Mouse (Mus musculus) midbrain, embryonic 16.5 days (tissue): Measurements from ENCODE around the gene Nedd8. TPM values are rescaled to one million over a fixed set of nuclear protein-coding genes. Genes with fewer than 3 reads are reported as not detected.
A peak's percentile ranks its signal among the peaks of the same experiment; 100 is the strongest.

ENCODE experiments used
- ATAC-seq: fragments of 200-750 bp; cut with Nextera tagmentation; 2 replicates; pipeline ENCODE4 v1.8.0; 2017; ENCODE audit warnings: moderate TSS enrichment
- H3K27ac ChIP-seq: fragments of 300-500 bp; sonication (generic); 2 replicates; pipeline ENCODE4 v1.5.1; 2014; ENCODE audit warnings: mild to moderate bottlenecking, low read length, mixed read lengths
- H3K27me3 ChIP-seq: fragments of 300-500 bp; sonication (generic); 2 replicates; pipeline ENCODE4 v1.6.1; 2014; ENCODE audit warnings: low read depth, low read length, mixed read lengths; ENCODE audit not compliant: control insufficient read depth, insufficient read depth
- H3K36me3 ChIP-seq: fragments of 300-500 bp; sonication (generic); 2 replicates; pipeline ENCODE4 v1.6.1; 2014; ENCODE audit warnings: mild to moderate bottlenecking, low read length, moderate library complexity, mixed read lengths; ENCODE audit not compliant: control insufficient read depth, insufficient read depth
- H3K4me1 ChIP-seq: fragments of 300-500 bp; sonication (generic); 2 replicates; pipeline ENCODE4 v1.6.1; 2014; ENCODE audit warnings: mild to moderate bottlenecking, low read length, mixed read lengths; ENCODE audit not compliant: control insufficient read depth, insufficient read depth
- H3K4me2 ChIP-seq: fragments of 300-500 bp; sonication (generic); 2 replicates; pipeline ENCODE4 v1.6.1; 2014; ENCODE audit warnings: mild to moderate bottlenecking, low read length, mixed read lengths
- H3K4me3 ChIP-seq: fragments of 300-500 bp; sonication (generic); 2 replicates; pipeline ENCODE4 v1.5.1; 2014; ENCODE audit warnings: low read depth, mild to moderate bottlenecking, low read length, moderate library complexity, mixed read lengths
- H3K9ac ChIP-seq: fragments of 300-500 bp; sonication (generic); 2 replicates; pipeline ENCODE4 v1.6.1; 2014; ENCODE audit warnings: low read depth, low read length, mixed read lengths
- H3K9me3 ChIP-seq: fragments of 300-500 bp; sonication (generic); replicated peaks from 2 replicates; pipeline ENCODE4 v1.6.1; 2014; ENCODE audit warnings: mild to moderate bottlenecking, low read length, mixed read lengths; ENCODE audit not compliant: control insufficient read depth, poor library complexity, severe bottlenecking
- WGBS: fragments of 180-500 bp; shearing (Covaris S2); extraction: QIAGEN DNeasy Blood & Tissue Kit; methylation state at CpG from one replicate; pipeline ENCODE4 v1.1.7; 2014; 5-methylcytosine and 5-hydroxymethylcytosine counted together
- polyA plus RNA-seq: library from polyadenylated mRNA; unstranded; fragments of >200 nt; fragmentation: Nextera tagmentation; extraction: Ambion mirVana; gene quantifications from 2 replicates; pipeline ENCODE4 v1.2.1, GENCODE M21; 2015

The Nedd8 gene
- polyA plus RNA-seq, 1 experiment from 2014 or later, result 551 TPM

GRCm38 (mm10) chr14:55635523-55636007 lies 36.4 kb downstream of the Nedd8 start, which contains the start of gene Ipo4:
TSS of gene Ipo4 (minus strand) at chr14:55635957.
- Histone ChIP-seq H3K27me3 (no peaks in the 10 kb centered on the region), H3K9me3 (no peaks in the 10 kb centered on the region), H3K9ac (peak within 1 kb of the TSS; percentile 91), H3K36me3 (peaks cover 25% of the 10 kb centered on the region), H3K4me3 (peak within 1 kb of the TSS; percentile 78), H3K4me2 (peak within 1 kb of the TSS; percentile 97), H3K4me1 (peaks cover 13% of the 10 kb centered on the region), H3K27ac (peak within 1 kb of the TSS; percentile 81)
- peak; percentile 94 for ATAC-seq
- 2% methylated on average over 31 of the region's 33 CpGs for WGBS

- peak; percentile 27 for ATAC-seq
- Histone ChIP-seq H3K27me3 (no peaks in the 10 kb centered on the region), H3K9me3 (no peaks in the 10 kb centered on the region), H3K36me3 (peaks cover 26% of the 10 kb centered on the region), H3K4me2 (peak overlapping the region; percentile 97), H3K4me1 (peaks cover 13% of the 10 kb centered on the region), H3K4me3 (peak overlapping the region; percentile 78), H3K27ac (peak overlapping the region; percentile 81), H3K9ac (peak overlapping the region; percentile 91)
- 3% methylated on average over 23 of the region's 23 CpGs for WGBS
Measured at GRCm38 (mm10) chr14:55634874-55635522, 36.9 kb downstream of the Nedd8 start.

- no peaks in the 10 kb centered on the region for H3K27me3 ChIP-seq
- ATAC-seq, result no peak
- peaks cover 61% of the 10 kb centered on the region for H3K36me3 ChIP-seq
- H3K9me3 ChIP-seq, result no peaks in the 10 kb centered on the region
- H3K4me1 ChIP-seq, result 0 out of 2 replicates have a peak, but pooled peaks cover 1% of the 10 kb centered on the region
- no peak overlapping the region for H3K27ac ChIP-seq
- H3K4me2 ChIP-seq, result no peak overlapping the region
- H3K9ac ChIP-seq, result no peak overlapping the region
- WGBS, result 47% methylated on average over 5 of the region's 5 CpGs
- no peak overlapping the region for H3K4me3 ChIP-seq
Measured at GRCm38 (mm10) chr14:55629312-55629711, 42.6 kb downstream of the Nedd8 start.

GRCm38 (mm10) chr14:55628077-55628827 lies 43.7 kb downstream of the Nedd8 start:
- Histone ChIP-seq H3K4me1 (no peaks in the 10 kb centered on the region), H3K4me2 (no peak overlapping the region), H3K36me3 (peaks cover 59% of the 10 kb centered on the region), H3K9ac (no peak overlapping the region), H3K27me3 (no peaks in the 10 kb centered on the region), H3K27ac (no peak overlapping the region), H3K4me3 (no peak overlapping the region), H3K9me3 (no peaks in the 10 kb centered on the region)
- ATAC-seq, result no peak
- WGBS, result 97% methylated on average over 26 of the region's 27 CpGs

- Histone ChIP-seq H3K4me1 (no peaks in the 10 kb centered on the region), H3K9me3 (no peaks in the 10 kb centered on the region), H3K4me3 (peak overlapping the region; percentile 26), H3K27me3 (no peaks in the 10 kb centered on the region), H3K36me3 (0 out of 2 replicates have a peak, but pooled peaks cover 2% of the 10 kb centered on the region), H3K9ac (no peak overlapping the region), H3K4me2 (peak overlapping the region; percentile 26; the same call in 1 of the 2 replicates), H3K27ac (no peak overlapping the region)
- WGBS, result 54% methylated on average over 22 of the region's 22 CpGs
- ATAC-seq, result no peak
Measured at GRCm38 (mm10) chr14:55618486-55619195, 53.3 kb downstream of the Nedd8 start.

GRCm38 (mm10) chr14:55617822-55618221 lies 54.1 kb downstream of the Nedd8 start, which contains the start of gene Rec8:
TSS of gene Rec8 (plus strand) at chr14:55618037.
- no peaks in the 10 kb centered on the region for H3K4me1 ChIP-seq
- 29% methylated on average over 21 of the region's 21 CpGs for WGBS
- H3K4me2 ChIP-seq, result peak within 1 kb of the TSS; percentile 26; the same call in 1 of the 2 replicates
- H3K4me3 ChIP-seq, result peak within 1 kb of the TSS; percentile 26
- peak; percentile 79 for ATAC-seq
- H3K9ac ChIP-seq, result no peak within 1 kb of the TSS
- no peaks in the 10 kb centered on the region for H3K27me3 ChIP-seq
- H3K27ac ChIP-seq, result no peak within 1 kb of the TSS
- H3K36me3 ChIP-seq, result no peaks in the 10 kb centered on the region
- no peaks in the 10 kb centered on the region for H3K9me3 ChIP-seq

- H3K27ac ChIP-seq, result no peak overlapping the region
- no peak overlapping the region for H3K4me2 ChIP-seq
- no peak overlapping the region for H3K9ac ChIP-seq
- ATAC-seq, result no peak
- WGBS, result 85% methylated on average over 2 of the region's 2 CpGs
- H3K9me3 ChIP-seq, result no peaks in the 10 kb centered on the region
- H3K4me1 ChIP-seq, result no peaks in the 10 kb centered on the region
- H3K4me3 ChIP-seq, result no peak overlapping the region
- H3K36me3 ChIP-seq, result no peaks in the 10 kb centered on the region
- no peaks in the 10 kb centered on the region for H3K27me3 ChIP-seq
Measured at GRCm38 (mm10) chr14:55616844-55617243, 55.1 kb downstream of the Nedd8 start.

GRCm38 (mm10) chr14:55615876-55616275 lies 56.0 kb downstream of the Nedd8 start:
- Histone ChIP-seq H3K4me3 (no peak overlapping the region), H3K36me3 (no peaks in the 10 kb centered on the region), H3K4me2 (no peak overlapping the region), H3K9me3 (no peaks in the 10 kb centered on the region), H3K9ac (no peak overlapping the region), H3K27me3 (no peaks in the 10 kb centered on the region), H3K27ac (no peak overlapping the region), H3K4me1 (no peaks in the 10 kb centered on the region)
- no peak for ATAC-seq
- WGBS, result 51% methylated on average over 2 of the region's 2 CpGs
